Mouse (Mus musculus) ES-Bruce4 (cell line): Measurements from ENCODE around the gene Cradd. TPM values are rescaled to one million over a fixed set of nuclear protein-coding genes. Genes with fewer than 3 reads are reported as not detected.

Experiments
- H3K27ac ChIP-seq: 2 replicates; pipeline ENCODE4 v1.5.1; 2012; ENCODE audit warnings: low read length, inconsistent platforms; ENCODE audit not compliant: insufficient read depth
- H3K27me3 ChIP-seq: 2 replicates; pipeline ENCODE4 v1.6.1; 2012; ENCODE audit warnings: mild to moderate bottlenecking, low read length, inconsistent platforms; ENCODE audit not compliant: control insufficient read depth, poor library complexity, insufficient read depth, severe bottlenecking
- H3K36me3 ChIP-seq: 2 replicates; pipeline ENCODE4 v1.6.1; 2012; ENCODE audit warnings: inconsistent platforms, mild to moderate bottlenecking, low read length, moderate library complexity; ENCODE audit not compliant: control insufficient read depth, poor library complexity, insufficient read depth, severe bottlenecking
- H3K4me1 ChIP-seq: one replicate; pipeline ENCODE4 v1.8.1; 2011; ENCODE audit warnings: low read length; ENCODE audit not compliant: control insufficient read depth, insufficient read depth
- H3K4me3 ChIP-seq: 2 replicates; pipeline ENCODE4 v1.5.1; 2011; ENCODE audit warnings: low read depth, mild to moderate bottlenecking, low read length
- H3K9ac ChIP-seq: 2 replicates; pipeline ENCODE4 v1.6.1; 2012; ENCODE audit warnings: low read depth, mild to moderate bottlenecking, inconsistent platforms; ENCODE audit not compliant: poor library complexity, severe bottlenecking
- H3K9me3 ChIP-seq: replicated peaks from 2 replicates; pipeline ENCODE4 v1.6.1; 2012; ENCODE audit warnings: mild to moderate bottlenecking, low read length, inconsistent platforms; ENCODE audit not compliant: control insufficient read depth, poor library complexity, insufficient read depth, severe bottlenecking
- CTCF ChIP-seq: IDR thresholded peaks from one replicate; pipeline ENCODE4 v1.8.1; 2011; ENCODE audit warnings: low read depth, low read length
- EP300 ChIP-seq: IDR thresholded peaks from 2 replicates; pipeline ENCODE4 v1.6.1; 2011; ENCODE audit warnings: low read depth, low read length; ENCODE audit not compliant: insufficient read depth
- POLR2A ChIP-seq: IDR thresholded peaks from one replicate; pipeline ENCODE4 v1.8.1; 2011; ENCODE audit warnings: low read length; ENCODE audit not compliant: insufficient read depth
- polyA plus RNA-seq: library from polyadenylated mRNA; stranded (reverse); fragments of >200 nt; gene quantifications from 2 replicates; pipeline ENCODE4 v1.2.4, GENCODE M21; 2011; ENCODE audit warnings: low read depth; ENCODE audit not compliant: missing spikeins, insufficient read depth, insufficient read length

Gene Cradd
- polyA plus RNA-seq, 1 experiment = 18.4 TPM

GRCm38 (mm10) chr10:95317581-95318391, 6.1 kb downstream of the Cradd start:
- peak overlapping the region; percentile 14; the same call in 1 of the 2 replicates for H3K4me3 ChIP-seq
- peak overlapping the region; percentile 23 for H3K9ac ChIP-seq
- peaks cover 10% of the 10 kb centered on the region for H3K4me1 ChIP-seq
- H3K9me3 ChIP-seq = no peaks in the 10 kb centered on the region
- H3K36me3 ChIP-seq = no peaks in the 10 kb centered on the region
- TF ChIP-seq POLR2A = no peak
- no peak for TF ChIP-seq CTCF
- no peak overlapping the region for H3K27ac ChIP-seq
- no peaks in the 10 kb centered on the region for H3K27me3 ChIP-seq

DNA sequence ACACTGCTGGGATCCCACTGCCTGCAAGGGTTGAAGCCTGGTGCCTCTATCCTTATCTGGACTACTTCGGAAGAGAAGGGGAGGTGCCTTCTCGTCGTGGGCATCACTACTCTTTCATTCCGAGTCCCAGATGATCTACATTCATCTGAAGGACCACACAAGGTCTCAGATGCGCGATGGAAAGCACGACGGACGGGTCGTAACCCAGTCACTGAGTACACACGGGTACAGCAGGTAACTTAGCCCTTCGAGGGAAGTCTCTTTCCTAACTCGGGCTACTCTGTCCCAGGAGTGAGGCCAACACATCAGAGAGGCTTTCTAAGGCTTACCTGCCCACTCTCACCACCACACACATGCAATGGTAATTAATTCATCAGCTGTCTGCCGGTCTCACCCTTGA, 6.8 kb downstream of the Cradd start:
- H3K4me1 ChIP-seq = peaks cover 13% of the 10 kb centered on the region
- no peak overlapping the region; the same call in 1 of the 2 replicates for H3K27ac ChIP-seq
- no peaks in the 10 kb centered on the region for H3K9me3 ChIP-seq
- H3K9ac ChIP-seq = no peak overlapping the region
- H3K4me3 ChIP-seq = peak overlapping the region; percentile 14; the same call in 1 of the 2 replicates
- no peaks in the 10 kb centered on the region for H3K36me3 ChIP-seq
- TF ChIP-seq CTCF (no peak), POLR2A (no peak), EP300 (no peak)
- H3K27me3 ChIP-seq = no peaks in the 10 kb centered on the region

GRCm38 (mm10) chr10:95316675-95317074, 7.3 kb downstream of the Cradd start:
- no peak overlapping the region for H3K9ac ChIP-seq
- H3K27me3 ChIP-seq = no peaks in the 10 kb centered on the region
- H3K4me1 ChIP-seq = peaks cover 16% of the 10 kb centered on the region
- H3K27ac ChIP-seq = no peak overlapping the region
- TF ChIP-seq EP300 = no peak
- no peak for TF ChIP-seq CTCF
- no peak for TF ChIP-seq POLR2A
- no peaks in the 10 kb centered on the region for H3K36me3 ChIP-seq
- H3K4me3 ChIP-seq = peak overlapping the region; percentile 1; the same call in 1 of the 2 replicates
- H3K9me3 ChIP-seq = no peaks in the 10 kb centered on the region

- Histone ChIP-seq H3K27ac (peak overlapping the region; percentile 7; the same call in 1 of the 2 replicates), H3K9me3 (no peaks in the 10 kb centered on the region), H3K4me1 (peaks cover 15% of the 10 kb centered on the region), H3K27me3 (no peaks in the 10 kb centered on the region), H3K4me3 (peak overlapping the region; percentile 22), H3K36me3 (no peaks in the 10 kb centered on the region), H3K9ac (peak overlapping the region; percentile 21)
- TF ChIP-seq EP300 = no peak
- TF ChIP-seq POLR2A = no peak
- TF ChIP-seq CTCF = no peak
Measured at GRCm38 (mm10) chr10:95315801-95316474, 8.0 kb downstream of the Cradd start.

- H3K4me3 ChIP-seq = peak overlapping the region; percentile 22
- H3K27ac ChIP-seq = peak overlapping the region; percentile 7; the same call in 1 of the 2 replicates
- peak overlapping the region; percentile 21 for H3K9ac ChIP-seq
- H3K27me3 ChIP-seq = no peaks in the 10 kb centered on the region
- TF ChIP-seq POLR2A (no peak), EP300 (no peak), CTCF (no peak)
- H3K36me3 ChIP-seq = no peaks in the 10 kb centered on the region
- no peaks in the 10 kb centered on the region for H3K9me3 ChIP-seq
- peaks cover 15% of the 10 kb centered on the region for H3K4me1 ChIP-seq
Measured at GRCm38 (mm10) chr10:95315321-95315720, 8.6 kb downstream of the Cradd start.

DNA sequence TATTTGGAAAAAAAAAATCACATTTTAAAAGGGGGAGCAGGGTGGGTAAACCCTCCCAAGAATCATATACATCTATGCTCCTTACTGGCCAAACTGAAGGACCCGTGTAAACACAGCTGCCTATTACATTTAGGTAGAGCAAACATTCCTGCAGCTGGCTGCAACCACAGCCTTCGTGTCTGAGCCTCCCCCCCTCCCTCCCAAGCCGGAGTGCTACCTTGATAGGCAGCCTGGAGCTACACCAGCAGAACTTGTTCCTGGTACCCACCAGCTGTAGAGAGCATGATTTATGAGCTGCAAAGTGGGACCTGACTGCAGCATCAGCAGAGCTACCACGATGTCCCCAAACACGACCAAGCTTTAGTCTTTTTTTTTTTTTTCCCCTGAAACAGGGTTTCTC, 9.9 kb downstream of the Cradd start:
- H3K36me3 ChIP-seq = no peaks in the 10 kb centered on the region
- H3K27ac ChIP-seq = peak overlapping the region; percentile 68
- no peaks in the 10 kb centered on the region for H3K27me3 ChIP-seq
- H3K9me3 ChIP-seq = no peaks in the 10 kb centered on the region
- H3K4me3 ChIP-seq = no peak overlapping the region
- H3K4me1 ChIP-seq = peaks cover 15% of the 10 kb centered on the region
- peak overlapping the region; percentile 10; the same call in 1 of the 2 replicates for H3K9ac ChIP-seq
- TF ChIP-seq EP300 (no peak), CTCF (no peak), POLR2A (no peak)
